Mouse (Mus musculus) megakaryocyte, embryonic 14.5 days (primary cell): Measurements from ENCODE around the gene Cdkn2a.

Source experiments
- FLI1 ChIP-seq: IDR thresholded peaks from 2 replicates; pipeline ENCODE4 v1.6.1; 2012; ENCODE audit warnings: low read length, inconsistent platforms, mixed read lengths
- GATA1 ChIP-seq: IDR thresholded peaks from 3 replicates; pipeline ENCODE4 v1.6.1; 2012; ENCODE audit warnings: mixed read lengths, low read length, inconsistent platforms, borderline replicate concordance

DNA sequence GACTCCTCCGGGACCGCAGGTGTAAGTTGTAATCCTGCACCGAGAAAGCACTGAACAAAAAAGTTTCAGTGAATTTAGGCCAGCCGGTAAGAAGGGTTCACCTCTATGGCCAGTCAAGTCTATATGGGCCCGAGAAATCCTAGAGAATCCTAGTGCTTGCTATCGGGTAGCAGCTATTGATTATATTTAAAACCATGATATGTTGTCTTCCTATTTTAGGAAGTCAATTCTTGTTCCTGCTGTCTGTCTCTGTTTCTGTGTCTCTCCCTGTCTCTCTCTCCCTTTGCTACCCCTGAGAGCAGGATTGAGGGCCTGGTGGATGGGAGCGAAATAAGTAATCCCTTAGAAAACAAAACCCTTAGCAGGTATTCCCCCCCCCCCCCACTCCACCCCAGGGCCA lies 937 bp downstream of the Cdkn2a start:
- TF ChIP-seq GATA1 = no peak
- TF ChIP-seq FLI1 = no peak
